Mouse (Mus musculus) cerebral cortex, adult 2 months (tissue): ENCODE measurements around the gene Tmem274.

Experiments used
- WGBS: fragments of 180-500 bp; shearing (Covaris S2); methylation state at CpG from one replicate; pipeline ENCODE4 v1.1.7; 2018; 5-methylcytosine and 5-hydroxymethylcytosine counted together

Tmem274 gene

DNA sequence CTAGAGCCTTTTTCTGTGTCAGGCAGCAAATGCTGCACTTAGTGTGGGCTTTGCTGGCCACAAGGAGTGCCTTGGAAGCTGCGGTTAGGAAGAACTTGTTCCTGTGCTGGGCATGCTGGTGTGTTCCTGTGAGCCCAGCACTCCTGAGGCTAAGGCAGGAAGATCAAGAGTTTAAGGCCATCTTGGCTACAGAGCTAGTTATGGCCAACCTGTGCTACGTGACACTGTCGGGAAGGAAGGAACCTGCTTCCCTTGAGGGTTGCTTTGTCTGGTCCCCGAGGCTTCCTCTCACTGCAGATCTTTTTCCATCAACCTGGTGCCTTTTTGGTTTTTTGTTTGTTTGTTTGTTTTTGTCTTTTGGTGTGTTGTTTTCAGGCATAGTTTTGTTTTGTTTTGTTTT is 48.0 kb downstream of the Tmem274 start:
- WGBS: 82% methylated on average over 4 of the region's 4 CpGs

DNA sequence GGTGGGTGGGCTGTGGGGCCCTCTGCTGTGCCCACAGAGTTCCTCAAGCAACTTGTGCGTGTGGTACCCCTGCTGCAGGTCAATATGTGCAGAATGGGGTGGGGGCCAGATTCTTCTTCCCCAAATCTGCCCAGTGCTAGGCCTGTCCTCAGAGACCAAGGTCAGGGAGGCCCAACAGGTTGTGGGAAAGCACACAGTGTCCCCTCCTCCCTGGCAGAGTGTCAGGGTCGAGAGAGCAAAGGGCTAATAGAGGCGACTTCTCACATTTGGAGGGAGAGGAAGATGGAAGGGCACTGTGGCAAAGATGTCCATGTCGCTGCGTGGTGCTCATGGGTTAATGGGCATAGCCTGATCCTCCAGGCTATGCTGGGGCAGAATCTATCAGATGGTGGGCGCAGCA is 48.6 kb downstream of the Tmem274 start:
- 72% methylated on average over 6 of the region's 6 CpGs for WGBS

DNA sequence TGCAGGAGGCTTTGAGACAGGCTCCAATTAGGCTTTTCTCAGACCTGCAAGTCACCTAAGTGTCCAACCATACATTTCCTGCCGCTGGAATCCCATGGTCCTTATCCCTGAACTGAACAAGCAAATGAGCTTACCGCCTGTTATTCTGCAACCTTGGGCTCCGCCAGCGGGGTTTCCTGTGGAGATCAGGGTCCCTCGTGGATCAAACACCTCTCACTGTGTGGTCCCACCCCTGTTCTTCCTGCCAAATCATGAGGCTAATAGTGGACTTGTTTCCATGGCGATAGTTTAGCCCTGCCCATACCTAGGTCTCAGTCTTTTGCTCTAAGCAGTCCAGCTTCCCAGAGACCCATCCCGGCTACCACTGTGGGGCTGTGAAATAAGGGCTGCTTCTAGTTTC is 49.2 kb downstream of the Tmem274 start:
- WGBS: 58% methylated on average over 7 of the region's 7 CpGs

DNA sequence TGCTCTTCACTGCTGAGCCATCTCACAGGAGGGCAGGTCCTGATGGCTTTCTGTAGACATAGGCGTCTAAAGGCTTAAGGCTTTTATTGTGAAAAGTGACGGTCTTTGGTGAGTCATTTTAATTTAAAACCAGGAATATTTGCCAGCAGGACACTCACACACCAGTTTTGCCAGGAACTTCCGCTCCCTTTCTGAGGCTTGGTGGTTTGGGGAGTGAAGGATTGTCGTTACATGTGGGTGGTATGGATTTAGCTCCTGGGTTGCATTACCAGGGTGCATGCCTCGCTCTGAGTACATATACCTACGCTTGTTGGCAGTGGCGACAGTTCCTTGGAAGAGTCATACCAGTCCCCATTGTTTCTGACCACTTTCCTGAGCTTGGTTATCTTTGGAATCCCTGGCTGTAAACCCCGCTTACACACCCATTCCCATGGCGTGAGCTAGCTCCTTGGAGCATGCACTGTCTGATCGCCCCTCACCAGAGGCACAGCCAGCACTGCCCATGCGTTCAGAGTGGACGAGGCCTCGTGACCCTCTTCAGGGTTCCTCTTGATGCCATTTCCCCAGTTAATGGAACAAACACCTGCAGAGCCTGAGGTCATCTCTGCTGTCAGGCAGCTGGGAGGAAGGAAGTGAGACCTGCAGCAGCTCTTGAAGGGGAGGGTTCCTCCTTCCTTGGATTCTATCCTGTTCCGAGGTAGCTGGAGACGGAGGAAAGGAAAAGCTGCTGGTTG is 50.6 kb downstream of the Tmem274 start:
- WGBS: 61% methylated on average over 15 of the region's 15 CpGs

DNA sequence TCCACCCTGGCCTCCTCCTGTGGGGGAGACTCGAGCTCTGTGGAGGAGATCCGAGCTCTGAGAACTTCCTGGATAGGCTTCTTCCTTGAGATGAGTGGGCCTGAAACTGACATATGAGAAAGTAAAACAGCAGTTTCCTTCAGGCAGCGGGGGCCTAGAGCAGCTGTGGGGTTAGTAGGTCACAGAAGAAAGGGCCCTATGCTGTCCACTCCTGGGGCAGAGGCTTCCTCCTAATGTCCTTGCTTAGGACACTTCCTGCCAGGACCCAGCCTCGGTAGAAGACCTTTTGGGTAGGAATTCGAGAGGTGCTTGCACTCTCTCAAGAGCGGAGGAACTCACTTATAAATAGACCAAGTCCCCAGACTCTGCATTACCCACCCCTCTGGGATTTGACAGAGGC is 52.5 kb downstream of the Tmem274 start:
- 66% methylated on average over 6 of the region's 6 CpGs for WGBS
